Mouse (Mus musculus) embryo, embryonic 10.5 days (tissue): ENCODE data around the gene Gabpb1.

ENCODE experiments used
- DNase-seq: peaks from one replicate; pipeline ENCODE4 v3.0.0-alpha.2; 2015; ENCODE audit warnings: low spot score

Gabpb1 gene

DNA sequence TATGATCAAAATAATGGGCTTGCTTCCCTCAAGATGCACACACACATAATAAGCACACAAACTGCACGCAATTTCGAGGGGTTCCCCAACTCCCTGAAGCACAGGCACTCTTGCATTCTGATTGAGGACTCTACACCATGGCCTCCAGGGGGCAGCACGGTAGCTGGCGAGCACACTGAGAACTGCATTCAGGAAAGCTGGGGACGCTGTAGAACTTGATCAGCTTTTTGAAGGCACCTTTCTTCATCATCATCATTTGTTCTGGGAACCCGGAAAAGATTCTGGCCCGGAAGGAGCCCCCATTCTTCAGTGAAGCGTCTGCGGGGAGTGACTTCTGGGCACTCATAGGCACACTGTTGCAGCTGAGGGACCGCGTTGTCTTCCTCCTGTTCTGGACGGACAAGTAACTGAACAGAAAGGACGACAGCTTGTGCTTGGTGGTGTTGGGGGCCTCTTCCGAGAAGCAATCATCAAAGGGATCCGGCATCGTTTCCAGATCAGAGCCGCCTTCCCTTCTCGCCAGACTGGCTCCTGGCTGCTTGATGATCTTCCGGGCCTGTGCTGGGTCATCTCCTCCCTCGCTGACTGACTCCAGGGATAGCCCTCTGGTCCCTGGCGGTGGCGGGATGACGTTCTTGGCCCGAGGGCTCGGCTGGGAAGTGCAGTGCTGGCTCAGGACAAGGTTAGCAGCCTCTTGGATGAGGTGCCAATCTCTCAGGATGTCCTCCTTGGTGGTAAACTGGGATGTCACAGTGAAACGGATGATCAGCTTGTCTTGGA is 82.1 kb downstream of the Gabpb1 start:
- DNase-seq, result peak; percentile 88

DNA sequence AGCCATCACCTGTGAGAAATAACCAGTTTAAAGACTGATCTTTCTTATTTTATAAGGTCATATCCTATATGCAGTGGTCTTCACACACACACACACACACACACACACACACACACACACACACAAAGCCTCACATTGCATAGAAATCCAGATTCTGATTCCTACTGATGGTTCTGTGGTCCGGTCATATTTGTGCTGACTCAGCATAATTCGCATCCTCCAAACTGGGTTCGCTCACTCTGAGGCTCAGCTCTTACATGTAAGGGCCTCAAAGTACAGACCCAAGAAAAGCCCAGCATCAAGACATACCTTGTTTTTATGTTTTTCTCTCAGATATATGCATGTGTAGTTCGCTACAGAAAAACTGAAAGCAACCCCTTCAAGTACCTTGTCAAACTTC is 84.8 kb downstream of the Gabpb1 start:
- no peak for DNase-seq

DNA sequence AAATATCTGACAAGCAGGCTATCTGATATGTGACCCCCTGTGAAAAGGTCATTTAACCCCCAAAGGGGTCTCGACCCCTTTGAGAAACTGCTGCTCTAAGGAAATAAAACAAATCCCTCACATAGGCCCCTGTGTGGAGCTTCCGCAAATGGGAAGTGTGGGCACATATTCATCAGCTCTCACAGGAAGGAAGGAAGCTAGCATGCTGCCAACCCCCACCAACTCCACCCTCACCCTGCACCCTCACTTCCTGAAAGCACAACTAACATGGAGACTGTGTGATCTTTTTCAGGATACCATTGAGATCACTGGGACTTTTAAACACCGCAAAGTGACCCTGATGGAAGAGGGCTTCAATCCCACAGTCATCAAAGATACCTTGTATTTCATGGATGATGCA is 88.7 kb downstream of the Gabpb1 start:
- DNase-seq, result no peak

DNA sequence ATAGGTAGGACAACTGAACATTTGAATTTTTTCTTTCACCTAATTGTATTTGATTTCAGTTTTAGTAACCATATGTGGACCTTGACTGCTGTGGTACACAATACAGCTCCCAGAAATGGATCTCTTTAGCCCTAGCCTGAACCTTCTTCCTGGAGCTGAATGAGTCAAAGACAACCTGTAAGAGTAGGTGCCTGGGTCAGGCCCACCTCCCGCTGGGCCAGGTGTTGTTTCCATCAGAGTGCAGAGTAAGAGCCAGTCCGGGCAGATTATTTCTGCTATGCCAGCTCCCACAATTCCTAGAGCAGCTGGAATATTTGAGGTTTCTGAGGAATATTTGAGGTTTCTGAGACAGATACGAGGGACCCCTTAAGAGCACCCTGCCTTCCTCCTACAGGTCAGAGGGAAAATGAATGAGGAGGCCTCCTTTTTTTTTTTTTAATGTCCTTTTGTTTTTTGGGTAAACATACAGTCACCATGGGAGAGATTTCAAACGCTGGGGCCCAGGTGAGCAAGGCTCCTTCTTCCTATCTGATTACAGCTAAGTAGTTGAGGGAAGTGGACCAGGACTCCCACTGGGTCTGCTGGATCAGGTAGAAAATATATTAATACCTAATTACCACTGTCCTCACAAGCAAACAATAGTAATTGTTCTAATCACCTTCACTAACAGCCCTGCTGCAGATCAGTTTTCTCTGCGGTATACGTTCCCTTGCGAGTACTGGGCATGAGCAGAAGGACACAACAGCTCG is 91.3 kb downstream of the Gabpb1 start:
- DNase-seq, result no peak

DNA sequence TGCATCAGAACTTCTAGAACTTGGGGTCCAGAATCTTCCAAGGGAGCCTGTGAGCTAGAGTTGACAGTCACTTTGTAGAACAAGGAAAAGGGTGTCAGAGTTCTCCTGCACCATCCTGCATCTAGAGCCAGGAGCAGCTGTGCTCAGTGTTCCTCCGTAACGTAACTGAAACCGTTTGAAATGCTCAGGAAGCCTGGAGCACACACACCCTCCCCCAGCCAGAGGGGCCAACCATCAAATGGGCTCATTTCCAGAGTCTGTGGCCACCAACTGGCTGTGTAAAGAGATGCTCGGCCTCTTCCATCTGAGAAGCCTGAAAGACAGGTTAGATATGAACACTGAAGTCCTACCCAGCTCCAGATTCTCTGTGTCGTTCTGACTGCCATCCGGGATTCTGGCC is 92.2 kb downstream of the Gabpb1 start:
- DNase-seq, result no peak

DNA sequence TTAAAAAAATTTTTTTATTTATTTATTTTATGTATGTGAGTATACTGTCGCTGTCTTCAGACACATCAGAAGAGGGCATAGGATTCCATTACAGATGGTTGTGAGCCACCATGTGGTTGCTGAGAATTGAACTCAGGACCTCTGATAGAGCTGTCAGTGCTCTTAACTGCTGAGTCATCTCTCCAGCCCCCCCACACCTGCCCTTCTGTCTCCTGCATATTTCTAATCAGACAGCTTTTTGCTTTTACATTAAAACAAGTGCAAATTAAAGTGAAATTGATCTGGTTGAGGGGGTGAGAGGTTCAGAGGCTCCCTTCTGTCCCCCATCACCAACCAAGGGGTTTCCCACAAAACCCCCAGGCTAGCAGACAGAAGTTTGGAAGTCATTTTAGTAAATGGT is 96.9 kb downstream of the Gabpb1 start:
- DNase-seq, result no peak
